Mouse (Mus musculus) cortical plate, adult 2 months (tissue): ENCODE results near the gene Wdfy1. TPM values are rescaled to one million over a fixed set of nuclear protein-coding genes. Genes with fewer than 3 reads are reported as not detected.

ENCODE experiments used
- H3K27ac ChIP-seq: fragments of 200-500 bp; 2 replicates; pipeline ENCODE4 v1.5.1; 2012; ENCODE audit warnings: low read length, control low read depth, inconsistent platforms; ENCODE audit not compliant: insufficient read depth
- H3K4me1 ChIP-seq: fragments of 200-500 bp; 2 replicates; pipeline ENCODE4 v1.6.1; 2011; ENCODE audit warnings: low read length; ENCODE audit not compliant: control insufficient read depth, insufficient read depth
- H3K4me3 ChIP-seq: fragments of 200-500 bp; 2 replicates; pipeline ENCODE4 v1.5.1; 2011; ENCODE audit warnings: mild to moderate bottlenecking, low read length, control low read depth; ENCODE audit not compliant: insufficient read depth
- CTCF ChIP-seq: fragments of 200-500 bp; IDR thresholded peaks from 2 replicates; pipeline ENCODE4 v1.5.1; 2011; ENCODE audit warnings: mild to moderate bottlenecking, control low read depth, low read length; ENCODE audit not compliant: insufficient read depth; ENCODE audit errors: extremely low read depth
- POLR2A ChIP-seq: fragments of 200-500 bp; IDR thresholded peaks from 2 replicates; pipeline ENCODE4 v1.6.1; 2011; ENCODE audit warnings: mild to moderate bottlenecking, low read length, control low read depth; ENCODE audit not compliant: insufficient read depth; ENCODE audit errors: extremely low read depth
- polyA plus RNA-seq: library from polyadenylated mRNA; depleted of rRNA; stranded (reverse); fragments of >200 nt; gene quantifications from 2 replicates; pipeline ENCODE4 v1.2.3, GENCODE M21; 2012

Gene Wdfy1
- polyA plus RNA-seq, 1 experiment: 24.5 TPM

DNA sequence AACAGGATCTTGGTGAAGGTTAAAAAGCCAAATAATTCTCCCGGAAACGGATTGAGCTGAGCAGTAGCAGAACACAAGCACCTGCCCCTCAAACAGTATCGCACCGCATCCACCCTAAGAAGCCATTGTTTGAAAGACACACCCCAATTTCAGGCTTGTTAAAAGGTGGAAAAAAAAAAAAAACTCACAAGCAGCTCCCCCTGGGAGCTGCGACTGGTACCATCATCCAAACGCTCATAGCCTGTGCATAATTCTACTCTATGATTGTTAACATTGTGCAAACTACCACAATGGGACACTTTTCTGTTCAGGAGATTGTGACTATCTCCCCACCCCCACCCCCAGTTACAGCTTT lies 14.0 kb downstream of the Wdfy1 start:
- H3K4me3 ChIP-seq: peak overlapping the region; percentile 84
- H3K4me1 ChIP-seq: peaks cover 3% of the 10 kb centered on the region; the same call in 1 of the 2 replicates
- TF ChIP-seq POLR2A: no peak
- H3K27ac ChIP-seq: no peak overlapping the region

DNA sequence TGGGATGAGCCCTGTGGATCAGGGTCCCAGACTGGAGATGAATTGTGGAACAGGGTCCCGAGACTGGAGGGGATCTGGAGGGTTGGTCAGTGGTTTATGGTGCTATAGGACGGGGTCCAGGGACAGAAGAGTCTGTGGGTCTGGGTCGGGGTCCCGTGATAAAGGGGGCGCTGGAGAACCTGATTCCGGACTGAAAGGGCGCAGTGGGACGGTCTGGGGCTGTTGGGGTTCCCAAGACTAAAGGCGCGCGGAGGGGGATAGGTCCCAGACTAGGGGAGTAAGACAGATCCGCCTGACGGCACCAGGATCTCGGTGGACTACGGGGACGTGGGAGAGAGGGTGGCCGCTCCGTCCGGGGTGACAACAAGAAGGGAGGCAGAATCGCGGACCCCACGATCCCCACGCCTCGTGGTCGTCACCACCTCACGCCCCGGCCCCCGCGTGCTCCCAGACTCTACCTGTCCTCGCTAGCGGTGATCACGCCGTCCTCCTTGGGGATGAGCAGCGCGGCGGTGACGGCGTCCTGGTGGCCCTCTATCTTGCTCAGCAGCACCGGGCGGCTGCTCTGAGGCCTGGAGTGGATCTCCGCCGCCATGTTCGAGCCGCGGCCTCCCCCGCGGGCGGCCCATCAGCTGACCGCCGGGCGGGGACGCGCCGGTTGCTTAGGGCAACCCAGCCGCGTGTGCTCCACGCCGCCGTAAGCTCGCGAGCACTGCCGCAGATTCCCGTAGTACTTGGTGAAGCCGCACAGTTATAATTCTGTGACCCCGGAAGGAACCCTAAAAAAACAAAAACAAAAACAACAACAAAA lies 14.6 kb downstream of the Wdfy1 start:
- TF ChIP-seq CTCF: no peak
- peak; percentile 77 for TF ChIP-seq POLR2A
- H3K27ac ChIP-seq: peak overlapping the region; percentile 67
- H3K4me1 ChIP-seq: peaks cover 3% of the 10 kb centered on the region; the same call in 1 of the 2 replicates
- peak overlapping the region; percentile 84 for H3K4me3 ChIP-seq

DNA sequence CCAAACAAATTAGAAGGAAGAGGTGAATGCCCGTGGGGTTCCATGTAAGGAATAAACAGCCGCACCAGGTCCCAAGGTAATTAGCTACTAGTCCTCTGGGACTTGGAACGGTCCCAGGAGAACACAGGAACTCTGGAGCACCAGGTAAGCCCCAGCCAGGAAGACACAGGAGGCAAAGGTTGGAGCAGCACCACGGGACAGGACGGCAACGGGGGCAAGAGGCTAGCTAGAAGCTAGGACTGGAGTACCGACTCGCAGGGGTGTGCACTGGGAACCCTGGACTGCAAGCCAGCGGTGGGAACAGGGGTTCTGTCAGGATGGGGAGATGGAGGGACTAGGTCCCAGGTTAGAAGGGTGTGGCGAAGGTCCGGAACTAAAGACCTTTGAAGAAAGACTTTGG lies 15.3 kb downstream of the Wdfy1 start:
- TF ChIP-seq CTCF: no peak
- H3K4me1 ChIP-seq: peaks cover 3% of the 10 kb centered on the region; the same call in 1 of the 2 replicates
- H3K27ac ChIP-seq: no peak overlapping the region
- peak overlapping the region; percentile 84 for H3K4me3 ChIP-seq

GRCm38 (mm10) chr1:79759436-79759972 lies 16.4 kb downstream of the Wdfy1 start:
- no peak for TF ChIP-seq CTCF
- no peak for TF ChIP-seq POLR2A
- Histone ChIP-seq H3K4me1 (peaks cover 3% of the 10 kb centered on the region; the same call in 1 of the 2 replicates), H3K27ac (no peak overlapping the region), H3K4me3 (peak overlapping the region; percentile 21; the same call in 1 of the 2 replicates)

GRCm38 (mm10) chr1:79759006-79759405 lies 16.9 kb downstream of the Wdfy1 start:
- TF ChIP-seq POLR2A (no peak), CTCF (no peak)
- Histone ChIP-seq H3K27ac (no peak overlapping the region), H3K4me1 (peaks cover 3% of the 10 kb centered on the region; the same call in 1 of the 2 replicates), H3K4me3 (no peak overlapping the region)

DNA sequence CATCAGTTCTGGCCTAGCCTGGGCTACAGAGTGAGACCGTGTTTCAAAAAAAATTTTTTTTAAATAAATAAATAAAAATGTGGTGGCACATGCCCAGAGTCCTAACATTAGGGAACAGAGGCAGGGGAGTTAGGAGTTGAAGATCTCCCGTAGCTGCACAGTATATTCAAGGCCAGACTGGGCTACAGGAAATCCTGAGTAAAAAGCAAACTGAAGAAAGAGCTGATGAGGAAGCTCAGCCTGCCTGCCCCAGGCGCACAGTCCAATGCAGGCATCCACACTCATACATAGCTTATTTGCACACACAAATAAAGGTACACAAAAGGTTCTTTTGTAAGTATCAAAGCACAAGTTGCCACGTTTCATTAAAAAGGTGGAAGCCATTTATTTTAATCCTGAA lies 18.3 kb downstream of the Wdfy1 start:
- TF ChIP-seq CTCF (no peak), POLR2A (no peak)
- peaks cover 5% of the 10 kb centered on the region for H3K4me1 ChIP-seq

DNA sequence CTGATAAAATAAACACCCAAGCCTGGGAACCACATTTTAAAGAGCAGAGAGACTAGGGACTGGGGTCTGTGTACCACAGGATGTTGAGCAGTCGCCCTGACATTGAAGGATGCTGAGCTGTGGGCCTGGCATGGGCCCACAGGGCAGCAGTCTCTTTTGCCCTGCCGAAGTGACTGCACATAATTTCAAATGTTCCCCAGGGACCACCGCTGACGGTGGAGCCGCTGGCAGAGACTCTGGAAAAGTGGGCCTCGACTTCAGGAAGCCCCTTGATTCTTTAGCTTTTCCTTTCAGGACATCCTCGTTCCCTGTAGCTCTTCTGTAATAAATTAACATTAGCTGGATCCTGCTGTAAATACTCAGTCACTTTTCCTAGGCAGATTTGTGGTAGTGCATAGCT lies 18.8 kb downstream of the Wdfy1 start:
- no peak for TF ChIP-seq CTCF
- TF ChIP-seq POLR2A: no peak
- H3K4me1 ChIP-seq: peaks cover 5% of the 10 kb centered on the region

More for the DNA sequence above, 18.3 kb downstream of the Wdfy1 start:
- Histone ChIP-seq H3K27ac (no peak overlapping the region), H3K4me3 (no peak overlapping the region)

GRCm38 (mm10) chr1:79756417-79756816 lies 19.5 kb downstream of the Wdfy1 start:
- Histone ChIP-seq H3K27ac (no peak overlapping the region), H3K4me1 (peaks cover 5% of the 10 kb centered on the region), H3K4me3 (no peak overlapping the region)
- TF ChIP-seq CTCF: no peak
- no peak for TF ChIP-seq POLR2A

More for the DNA sequence above, 18.8 kb downstream of the Wdfy1 start:
- Histone ChIP-seq H3K4me3 (no peak overlapping the region), H3K27ac (no peak overlapping the region)

DNA sequence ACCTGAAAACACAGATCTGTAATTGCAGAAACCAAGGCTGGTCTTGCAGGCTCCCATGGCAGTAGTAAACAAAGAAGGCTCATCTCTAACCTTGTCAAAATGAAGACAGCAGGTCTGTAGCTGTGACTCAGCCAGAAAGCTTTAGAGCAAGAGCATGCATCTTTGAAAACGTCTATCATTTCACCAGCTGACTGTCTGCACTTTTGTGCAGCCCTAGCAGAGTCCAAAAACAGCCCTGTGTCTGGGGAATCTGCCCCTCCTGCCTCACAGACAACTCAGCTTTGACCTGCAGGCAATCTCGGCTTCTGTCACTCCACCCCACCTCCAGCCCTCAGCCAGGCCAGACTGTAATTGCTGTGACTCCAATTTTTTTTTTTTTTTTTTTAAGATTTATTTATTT lies 20.6 kb downstream of the Wdfy1 start:
- no peak overlapping the region for H3K4me3 ChIP-seq
- H3K27ac ChIP-seq: no peak overlapping the region
- TF ChIP-seq POLR2A: no peak
- no peak for TF ChIP-seq CTCF
- H3K4me1 ChIP-seq: peaks cover 5% of the 10 kb centered on the region

DNA sequence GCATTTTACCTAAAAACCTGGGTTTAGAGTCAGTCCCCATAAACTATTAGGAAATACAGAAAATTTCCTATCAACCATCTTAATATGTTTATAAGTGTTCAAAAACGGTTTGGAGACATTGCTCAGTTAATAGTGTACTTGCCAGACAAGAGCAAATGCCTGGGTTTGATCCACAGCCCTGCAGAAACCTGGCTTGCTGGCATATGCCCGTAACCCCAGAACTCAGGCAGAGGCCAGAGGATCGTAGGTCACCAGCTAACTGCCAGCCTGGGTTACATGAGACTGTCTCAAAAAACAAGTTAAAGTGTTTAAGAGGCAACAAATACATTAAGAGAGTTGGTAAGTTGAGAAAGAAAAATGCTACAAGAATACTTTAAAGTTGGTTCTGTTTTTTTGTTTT lies 21.0 kb downstream of the Wdfy1 start:
- Histone ChIP-seq H3K27ac (no peak overlapping the region), H3K4me1 (peaks cover 4% of the 10 kb centered on the region), H3K4me3 (no peak overlapping the region)
- TF ChIP-seq POLR2A: no peak
- no peak for TF ChIP-seq CTCF

GRCm38 (mm10) chr1:79753456-79753855 lies 22.5 kb downstream of the Wdfy1 start:
- H3K4me1 ChIP-seq: peaks cover 2% of the 10 kb centered on the region
- H3K4me3 ChIP-seq: no peak overlapping the region
- TF ChIP-seq CTCF (no peak), POLR2A (no peak)
- H3K27ac ChIP-seq: no peak overlapping the region
